Mouse (Mus musculus): ENCODE results near the gene Ints5.

Gene Ints5

GRCm38 (mm10) chr19:8929224-8930088 is 36.7 kb downstream of the Ints5 start, which contains the start of the genes Rom1 and Eml3:
Gene Rom1, minus strand, starts transcription at chr19:8929356.
Gene Eml3, plus strand, starts transcription at chr19:8929552.
- peak; percentile 81 for DNase-seq (ENCODE audit: low spot score)

DNA sequence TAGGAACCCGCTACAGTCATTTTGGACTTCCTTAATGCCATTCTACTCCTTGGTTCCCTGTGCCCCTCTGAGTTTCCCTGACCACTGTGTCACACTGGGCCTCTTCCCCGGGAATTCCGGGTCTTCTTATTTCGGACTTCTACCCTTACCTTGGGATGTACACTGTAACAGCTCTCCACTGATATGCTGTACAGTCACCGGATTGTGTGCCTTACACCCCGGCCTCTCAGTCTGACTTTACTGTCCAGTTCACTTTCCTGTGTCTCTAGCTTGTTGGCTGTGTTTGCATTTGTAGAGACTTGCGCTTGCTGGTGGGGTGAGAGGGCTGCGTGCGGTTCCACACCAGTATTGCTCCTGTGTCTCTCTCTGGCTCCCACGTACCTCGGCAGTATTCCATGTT is 37.3 kb downstream of the Ints5 start:
- DNase-seq (ENCODE audit: low spot score), result no peak

GRCm38 (mm10) chr19:8930771-8931170 is 38.0 kb downstream of the Ints5 start:
- DNase-seq (ENCODE audit: low spot score), result no peak

DNA sequence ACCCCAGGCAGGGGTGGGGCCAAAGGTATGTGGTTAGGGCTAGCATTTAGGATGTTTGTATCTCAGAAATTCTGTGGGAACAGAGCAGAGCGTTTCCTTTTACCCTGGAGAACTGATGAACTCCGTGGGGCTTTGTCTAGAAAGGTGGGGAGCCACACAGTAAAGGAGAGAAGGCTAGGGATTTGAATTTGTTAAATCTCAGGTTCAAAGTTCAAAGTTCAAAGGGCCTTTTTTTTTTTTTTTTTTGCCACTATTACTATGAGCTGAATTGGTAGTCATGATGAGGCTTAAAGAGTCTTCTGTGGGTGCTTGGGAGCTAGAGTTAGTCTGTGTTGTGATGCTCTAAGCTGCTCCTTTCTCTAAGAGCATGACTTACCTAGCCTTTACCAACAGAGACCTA is 43.9 kb downstream of the Ints5 start:
- DNase-seq (ENCODE audit: low spot score), result no peak

GRCm38 (mm10) chr19:8940526-8941133 is 47.8 kb downstream of the Ints5 start:
- no peak for DNase-seq (ENCODE audit: low spot score)

GRCm38 (mm10) chr19:8941136-8941514 is 48.3 kb downstream of the Ints5 start:
- no peak for DNase-seq (ENCODE audit: low spot score)

DNA sequence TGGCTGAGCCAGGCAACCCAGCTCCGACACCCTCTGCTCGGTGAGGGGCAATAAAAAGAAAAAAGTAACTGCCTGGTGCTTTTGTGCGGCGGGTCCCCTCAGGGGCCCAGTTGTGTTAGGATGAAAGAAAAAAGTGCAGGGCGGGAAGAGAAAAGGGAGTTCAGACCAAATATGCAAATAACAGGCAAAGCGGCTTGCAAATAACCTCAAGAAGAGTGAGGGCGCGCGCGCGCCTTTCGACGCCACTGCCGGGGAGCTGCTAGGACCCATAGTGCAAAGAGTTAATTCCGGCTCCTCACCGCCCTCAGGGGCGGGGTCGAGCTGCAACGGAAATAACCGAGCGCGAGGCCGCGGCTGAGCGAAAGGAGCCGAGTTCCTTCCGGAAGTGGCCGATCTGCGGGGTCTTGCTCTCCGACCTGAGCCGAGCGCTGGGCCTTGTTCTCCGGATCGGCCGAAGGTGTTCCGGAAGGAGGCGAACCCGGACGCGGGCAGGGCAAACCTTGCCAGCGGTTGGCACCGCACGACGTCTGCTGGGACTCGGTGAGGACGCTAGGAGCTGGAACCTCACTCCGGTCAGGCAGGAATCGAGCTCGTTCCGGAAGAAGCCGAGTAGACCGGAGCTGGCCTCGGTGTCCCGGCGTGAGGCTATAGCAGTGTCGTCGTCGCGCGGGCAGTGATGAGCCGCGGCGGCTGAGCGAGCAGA is 48.9 kb downstream of the Ints5 start, which contains the start of gene Mta2:
Mta2 (plus strand) TSS at position 361 of the 703 bp plus-strand sequence.
- peak; percentile 97 for DNase-seq (ENCODE audit: low spot score)

DNA sequence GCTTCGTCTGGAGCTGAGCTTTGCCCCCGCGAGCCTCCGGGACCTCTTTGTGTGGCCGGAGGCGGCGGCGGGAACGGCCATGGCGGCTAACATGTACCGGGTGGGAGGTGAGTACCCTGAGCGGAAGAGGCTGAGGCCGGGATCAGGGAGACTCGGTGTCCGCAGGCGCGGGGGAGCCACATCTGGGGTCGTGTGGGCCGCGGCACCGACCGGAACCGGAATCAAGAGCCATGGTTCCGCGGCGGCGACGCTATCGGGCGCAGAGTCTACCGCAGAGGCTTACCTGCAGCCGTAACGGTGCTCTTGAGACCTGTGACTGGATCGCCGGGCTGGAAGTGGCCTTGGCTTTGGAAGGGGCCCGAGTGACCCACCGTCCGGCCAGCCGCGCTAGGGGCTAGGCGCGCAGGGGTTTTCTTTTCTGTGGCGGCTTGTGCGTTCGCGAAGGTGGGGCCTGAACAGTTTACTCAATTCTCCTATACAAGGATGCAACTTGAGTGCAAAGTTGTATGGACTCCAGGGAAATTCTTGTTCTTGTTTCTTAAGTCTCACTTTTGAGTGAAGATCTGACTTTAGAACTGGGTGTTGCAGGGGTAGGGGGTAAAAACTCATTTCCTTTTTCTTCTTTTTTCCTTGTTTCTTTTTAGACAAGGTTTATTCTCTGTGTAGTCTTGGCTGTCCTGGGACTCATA is 49.6 kb downstream of the Ints5 start:
- DNase-seq (ENCODE audit: low spot score), result no peak

DNA sequence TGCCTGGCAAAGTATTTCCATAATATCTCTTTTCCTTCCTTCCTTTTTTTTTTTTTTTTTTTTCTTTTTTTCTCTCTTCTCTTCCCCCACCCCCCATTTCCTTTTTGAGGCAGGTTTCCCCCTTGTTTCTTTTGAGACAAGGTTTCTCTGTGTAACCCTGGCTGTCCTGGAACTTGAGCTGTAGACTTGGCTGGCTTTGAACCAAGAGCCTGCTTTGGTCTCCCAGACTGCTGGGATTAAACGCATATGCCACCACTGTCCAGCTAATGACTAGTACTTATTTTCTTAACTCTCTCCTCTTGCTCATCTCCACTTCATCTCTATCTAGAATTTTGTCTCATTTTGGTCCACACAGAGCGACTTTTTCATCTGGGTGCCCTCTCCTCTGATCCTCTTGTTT is 50.2 kb downstream of the Ints5 start:
- DNase-seq (ENCODE audit: low spot score), result no peak

GRCm38 (mm10) chr19:8944062-8944461 is 51.3 kb downstream of the Ints5 start:
- DNase-seq (ENCODE audit: low spot score), result no peak

GRCm38 (mm10) chr19:8944750-8945149 is 51.9 kb downstream of the Ints5 start:
- peak; percentile 54 for DNase-seq (ENCODE audit: low spot score)

GRCm38 (mm10) chr19:8945251-8945650 is 52.4 kb downstream of the Ints5 start:
- no peak for DNase-seq (ENCODE audit: low spot score)

DNA sequence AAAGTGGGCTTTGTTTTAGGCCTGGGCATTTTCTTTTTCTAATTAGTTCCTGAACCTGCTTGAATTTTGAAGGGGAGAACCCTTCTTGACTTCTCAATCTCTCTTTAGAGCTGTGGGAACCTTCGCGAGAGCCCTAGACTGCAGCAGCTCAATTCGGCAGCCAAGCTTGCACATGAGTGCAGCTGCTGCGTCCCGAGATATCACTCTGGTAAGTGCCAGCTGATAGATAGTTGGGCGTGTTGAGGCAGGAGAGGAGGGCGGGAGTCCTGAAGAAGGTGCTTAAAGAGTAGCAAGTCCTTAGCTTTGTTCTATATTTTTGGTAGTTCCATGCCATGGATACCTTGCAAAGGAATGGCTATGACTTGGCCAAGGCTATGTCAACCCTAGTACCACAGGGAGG is 54.1 kb downstream of the Ints5 start:
- no peak for DNase-seq (ENCODE audit: low spot score)

Data from T-cell, adult 2 months (primary cell).